Mouse (Mus musculus): Measurements from ENCODE around the gene Cfap300. TPM values are rescaled to one million over a fixed set of nuclear protein-coding genes. Genes with fewer than 3 reads are reported as not detected.

Cfap300 gene
- total RNA-seq, 2 experiments from 2014 or later: 8.1 to 10.8 TPM

GRCm38 (mm10) chr9:7987119-7987518 lies 55.5 kb downstream of the Cfap300 start:
- intact Hi-C loops (cut with DNase I): no loop called here
- no peak for DNase-seq

- intact Hi-C loops (cut with DNase I): no loop called here
- no peak for DNase-seq
These were observed 58.3 kb downstream of the Cfap300 start for GRCm38 (mm10) chr9:7984287-7984686.

- intact Hi-C loops (cut with DNase I): no loop called here
- DNase-seq: no peak
These were observed 59.0 kb downstream of the Cfap300 start for GRCm38 (mm10) chr9:7983665-7984064.

GRCm38 (mm10) chr9:7980162-7980561 lies 62.5 kb downstream of the Cfap300 start:
- DNase-seq: no peak
- intact Hi-C loops (cut with DNase I): no loop called here

GRCm38 (mm10) chr9:7979153-7979916 lies 63.3 kb downstream of the Cfap300 start:
- no peak for DNase-seq
- intact Hi-C loops (cut with DNase I): no loop called here

- no peak for DNase-seq
- intact Hi-C loops (cut with DNase I): no loop called here
These were observed 64.1 kb downstream of the Cfap300 start for GRCm38 (mm10) chr9:7978502-7978901.

- intact Hi-C loops (cut with DNase I): no loop called here
- no peak for DNase-seq
These were observed 65.0 kb downstream of the Cfap300 start for GRCm38 (mm10) chr9:7977587-7977986.

GRCm38 (mm10) chr9:7971993-7972392 lies 70.6 kb downstream of the Cfap300 start:
- DNase-seq: no peak
- intact Hi-C loops (cut with DNase I): no loop called here

Other genes starting within 250 kb of the Cfap300 start
- 10 to 100 TPM; 28.1 to 30.5 TPM for gene Birc2, start 205.8 kb downstream of the Cfap300 start, total RNA-seq (2021)
- gene Birc3, start 169.6 kb downstream of the Cfap300 start, total RNA-seq (2021): 1 to 10 TPM; 1.8 to 3.4 TPM
- 10 to 100 TPM; 12.0 to 14.7 TPM for gene Yap1, start 38.2 kb downstream of the Cfap300 start, total RNA-seq (2021)
- gene Cep126, start 91.5 kb upstream of the Cfap300 start, total RNA-seq (2021): 1 to 10 TPM; 9.0 to 9.8 TPM

Measured in left cerebral cortex, postnatal 4 days (tissue).